Mouse (Mus musculus): ENCODE results near the gene Mindy4. TPM values are rescaled to one million over a fixed set of nuclear protein-coding genes. Genes with fewer than 3 reads are reported as not detected.

Gene Mindy4
- total and polyA plus RNA-seq, 3 experiments = not detected

DNA sequence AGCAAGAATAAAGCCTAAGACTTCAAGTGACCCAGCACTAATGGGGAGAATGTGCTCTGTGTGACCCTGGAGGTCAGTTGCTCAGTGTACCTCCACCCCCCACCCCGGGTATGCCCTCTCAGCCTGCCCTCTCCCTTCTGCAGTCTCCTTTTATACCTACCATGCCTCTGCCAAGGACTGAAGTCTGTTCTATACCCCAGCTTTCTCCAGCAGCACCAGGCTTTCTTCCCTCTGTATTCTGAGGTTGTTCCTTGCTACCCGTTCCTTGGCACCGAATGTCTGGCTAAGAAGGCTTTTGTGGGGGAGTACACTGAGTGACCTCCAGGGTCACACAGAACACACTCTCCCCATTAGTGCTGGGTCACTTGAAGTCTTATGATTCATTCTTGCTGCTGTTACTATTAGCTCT, 29.2 kb upstream of the Mindy4 start:
- DNase-seq (ENCODE audit: extremely low read depth) = no peak
- in situ Hi-C loops (cut with MboI; ENCODE audit: low pct_ligation_motif_present, low pct_unique_long_range_greater_than_20kb, low sequenced_read_pairs) = no loop called here
- no peak overlapping the region for H3K4me2 ChIP-seq (ENCODE audit: insufficient read depth, low read depth, poor library complexity, severe bottlenecking)
- H3K4me1 ChIP-seq (ENCODE audit: control insufficient read depth in 1 of 2, insufficient read depth in 2 of 2) = no peaks in the 10 kb centered on the region
- dilution Hi-C loops (cut with MboI; ENCODE audit: extremely low pct_ligation_motif_present, extremely low pct_unique_long_range_greater_than_20kb, low sequenced_read_pairs) = no loop called here
- no peaks in the 10 kb centered on the region for H3K36me3 ChIP-seq (replicated peaks in 1 of 2; ENCODE audit: control insufficient read depth in 1 of 2, insufficient read depth in 1 of 2, low read length in 1 of 2)
- H3K4me3 ChIP-seq (replicated peaks in 1 of 3; ENCODE audit: low read depth in 2 of 3, low read length in 2 of 3, poor library complexity in 1 of 3) = no peak overlapping the region
- H3K9ac ChIP-seq (ENCODE audit: insufficient read depth, low read depth) = no peak overlapping the region
- peaks cover 45% of the 10 kb centered on the region for H3K27me3 ChIP-seq (replicated peaks)
- TF ChIP-seq MEF2A (IDR thresholded peaks at IDR 0.05; ENCODE audit: borderline replicate concordance, low read depth, low read length) (no peak), IRF4 (IDR thresholded peaks at IDR 0.05; ENCODE audit: low read depth, low read length) (no peak), BHLHE40 (IDR thresholded peaks at IDR 0.05; ENCODE audit: low read depth, low read length) (no peak), ZC3H11A (IDR thresholded peaks at IDR 0.05; ENCODE audit: low read depth, low read length) (no peak), MAFK (IDR thresholded peaks at IDR 0.05; ENCODE audit: insufficient replicate concordance, low read length) (no peak), HCFC1 (IDR thresholded peaks at IDR 0.05; ENCODE audit: low read depth, low read length) (no peak), ETS1 (conservative IDR thresholded peaks at IDR 0.05; ENCODE audit: low read depth, low read length) (no peak), POLR2A (IDR thresholded peaks at IDR 0.05; ENCODE audit: low read depth, low read length) (no peak), MAX (IDR thresholded peaks at IDR 0.05; ENCODE audit: low read length) (no peak), MXI1 (IDR thresholded peaks at IDR 0.05; ENCODE audit: low read depth, low read length) (no peak), JUN (IDR thresholded peaks at IDR 0.05; ENCODE audit: insufficient read depth, low read depth, low read length) (no peak), EP300 (IDR thresholded peaks at IDR 0.05; ENCODE audit: low read length) (no peak), KAT2A (IDR thresholded peaks at IDR 0.05; ENCODE audit: insufficient replicate concordance, low read length) (no peak), PAX5 (IDR thresholded peaks at IDR 0.05; ENCODE audit: low read length) (no peak), NELFE (IDR thresholded peaks at IDR 0.05; ENCODE audit: low read depth, low read length) (no peak), SMC3 (IDR thresholded peaks at IDR 0.05; ENCODE audit: low read depth, low read length) (no peak), CHD1 (IDR thresholded peaks at IDR 0.05; ENCODE audit: low read depth, low read length) (no peak)
- no peaks in the 10 kb centered on the region for H3K9me3 ChIP-seq (replicated peaks; ENCODE audit: low read length)
- H3K79me2 ChIP-seq (replicated peaks; ENCODE audit: control insufficient read depth, extremely low read depth, insufficient read depth, poor library complexity, severe bottlenecking) = no peaks in the 10 kb centered on the region
- no peak overlapping the region for H3K27ac ChIP-seq (ENCODE audit: insufficient read depth, low read depth)

DNA sequence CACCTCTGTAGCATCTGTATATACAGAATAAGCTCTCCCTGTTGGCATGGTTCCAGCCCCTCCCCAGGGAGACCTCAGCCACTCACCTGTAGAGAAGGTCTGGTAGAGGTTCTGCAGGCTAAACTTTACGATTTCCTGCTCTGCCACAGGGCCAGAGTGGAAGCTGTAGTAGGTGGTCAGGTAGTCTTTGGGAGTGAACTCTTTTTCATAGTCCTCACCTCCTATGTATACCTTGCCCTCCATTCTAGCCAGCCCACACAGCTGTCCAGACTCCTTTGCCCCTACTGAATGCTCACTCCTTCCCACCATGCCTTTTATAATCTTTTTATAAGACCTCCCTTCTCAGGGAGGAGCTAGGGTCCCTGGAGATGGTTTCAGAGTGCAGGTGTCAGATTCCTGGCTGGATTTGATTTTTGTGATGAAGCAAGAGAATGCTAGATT, 28.4 kb upstream of the Mindy4 start, which contains the start of gene Inmt:
TSS of gene Inmt (minus strand) at position 303 of the 441 bp plus-strand sequence.
- dilution Hi-C loops (cut with MboI; ENCODE audit: extremely low pct_ligation_motif_present, extremely low pct_unique_long_range_greater_than_20kb, low sequenced_read_pairs) (no loop called here), in situ Hi-C loops (cut with MboI; ENCODE audit: low pct_ligation_motif_present, low pct_unique_long_range_greater_than_20kb, low sequenced_read_pairs) (no loop called here)
- H3K79me2 ChIP-seq (replicated peaks; ENCODE audit: control insufficient read depth, extremely low read depth, insufficient read depth, poor library complexity, severe bottlenecking) = no peaks in the 10 kb centered on the region
- no peak within 1 kb of the TSS for H3K27ac ChIP-seq (ENCODE audit: insufficient read depth, low read depth)
- no peak within 1 kb of the TSS for H3K4me3 ChIP-seq (replicated peaks in 1 of 3; ENCODE audit: low read depth in 2 of 3, low read length in 2 of 3, poor library complexity in 1 of 3)
- no peak within 1 kb of the TSS for H3K9ac ChIP-seq (ENCODE audit: insufficient read depth, low read depth)
- DNase-seq (ENCODE audit: extremely low read depth) = no peak
- no peaks in the 10 kb centered on the region for H3K4me1 ChIP-seq (ENCODE audit: control insufficient read depth in 1 of 2, insufficient read depth in 2 of 2)
- peaks cover 46% of the 10 kb centered on the region for H3K27me3 ChIP-seq (replicated peaks)
- no peaks in the 10 kb centered on the region for H3K9me3 ChIP-seq (replicated peaks; ENCODE audit: low read length)
- TF ChIP-seq NRF1 (IDR thresholded peaks at IDR 0.05; ENCODE audit: low read depth, low read length) (no peak), EP300 (IDR thresholded peaks at IDR 0.05; ENCODE audit: low read length) (no peak), JUN (IDR thresholded peaks at IDR 0.05; ENCODE audit: insufficient read depth, low read depth, low read length) (no peak), UBTF (IDR thresholded peaks at IDR 0.05; ENCODE audit: low read depth, low read length) (no peak), MXI1 (IDR thresholded peaks at IDR 0.05; ENCODE audit: low read depth, low read length) (no peak), PAX5 (IDR thresholded peaks at IDR 0.05; ENCODE audit: low read length) (no peak), ZC3H11A (IDR thresholded peaks at IDR 0.05; ENCODE audit: low read depth, low read length) (no peak), MYC (IDR thresholded peaks at IDR 0.05; ENCODE audit: low read depth, low read length) (no peak), ZMIZ1 (IDR thresholded peaks at IDR 0.05; ENCODE audit: low read depth, low read length) (no peak)
- no peak within 1 kb of the TSS for H3K4me2 ChIP-seq (ENCODE audit: insufficient read depth, low read depth, poor library complexity, severe bottlenecking)
- no peaks in the 10 kb centered on the region for H3K36me3 ChIP-seq (replicated peaks in 1 of 2; ENCODE audit: control insufficient read depth in 1 of 2, insufficient read depth in 1 of 2, low read length in 1 of 2)
